Mouse (Mus musculus): ENCODE results near the gene Zfp174. TPM values are rescaled to one million over a fixed set of nuclear protein-coding genes. Genes with fewer than 3 reads are reported as not detected.

Zfp174 gene
- total and polyA plus RNA-seq, 2 experiments: 0.73 to 1.3 TPM

GRCm38 (mm10) chr16:3871815-3872214, 24.7 kb downstream of the Zfp174 start:
- 5% methylated on average over 16 of the region's 16 CpGs for WGBS
- Histone ChIP-seq H3K27me3 (ENCODE audit: control insufficient read depth, insufficient read depth, low read length) (no peaks in the 10 kb centered on the region), H3K27ac (replicated peaks; ENCODE audit: insufficient read depth, low read depth, low read length) (peak overlapping the region; percentile 9; the same call in 1 of the 2 replicates)

GRCm38 (mm10) chr16:3872216-3873047, 25.4 kb downstream of the Zfp174 start, which contains the start of gene Naa60:
Naa60 (plus strand) TSS chr16:3872375.
- no peak for TF ChIP-seq CTCF (IDR thresholded peaks at IDR 0.05; ENCODE audit: low read depth, low read length)
- 0 out of 2 replicates have a peak, but pooled peaks have one; percentile 8 for TF ChIP-seq POLR2A (IDR thresholded peaks at IDR 0.05; ENCODE audit: extremely low read depth, insufficient read depth, low read length)
- H3K36me3 ChIP-seq (ENCODE audit: control insufficient read depth, insufficient read depth, low read length): no peaks in the 10 kb centered on the region; the same call in 1 of the 2 replicates
- H3K4me3 ChIP-seq (ENCODE audit: insufficient read depth, low read depth, low read length): peak within 1 kb of the TSS; percentile 70
- H3K9ac ChIP-seq (ENCODE audit: low read depth, low read length): peak within 1 kb of the TSS; percentile 56
- peak; percentile 90 for DNase-seq (ENCODE audit: extremely low read depth, low read depth, low spot score)
- 3% methylated on average over 47 of the region's 47 CpGs for WGBS
- H3K79me2 ChIP-seq (ENCODE audit: control insufficient read depth, insufficient read depth, low read length): peaks cover 3% of the 10 kb centered on the region; the same call in 1 of the 2 replicates
- peak within 1 kb of the TSS; percentile 65 for H3K27ac ChIP-seq (replicated peaks; ENCODE audit: insufficient read depth, low read depth, low read length)
- H3K4me1 ChIP-seq (ENCODE audit: control insufficient read depth, insufficient read depth, low read length): peaks cover 3% of the 10 kb centered on the region
- H3K27me3 ChIP-seq (ENCODE audit: control insufficient read depth, insufficient read depth, low read length): no peaks in the 10 kb centered on the region

More at GRCm38 (mm10) chr16:3871815-3872214, 24.7 kb downstream of the Zfp174 start:
- Histone ChIP-seq H3K36me3 (ENCODE audit: control insufficient read depth, insufficient read depth, low read length) (peaks cover 2% of the 10 kb centered on the region; the same call in 1 of the 2 replicates), H3K4me1 (ENCODE audit: control insufficient read depth, insufficient read depth, low read length) (peaks cover 3% of the 10 kb centered on the region; the same call in 1 of the 2 replicates), H3K4me3 (ENCODE audit: insufficient read depth, low read depth, low read length) (peak overlapping the region; percentile 70), H3K9ac (ENCODE audit: low read depth, low read length) (peak overlapping the region; percentile 43), H3K79me2 (ENCODE audit: control insufficient read depth, insufficient read depth, low read length) (peaks cover 3% of the 10 kb centered on the region; the same call in 1 of the 2 replicates)
- no peak for DNase-seq (ENCODE audit: extremely low read depth, low read depth, low spot score)
- no peak for TF ChIP-seq CTCF (IDR thresholded peaks at IDR 0.05; ENCODE audit: low read depth, low read length)
- TF ChIP-seq POLR2A (IDR thresholded peaks at IDR 0.05; ENCODE audit: extremely low read depth, insufficient read depth, low read length): no peak

- Histone ChIP-seq H3K27ac (replicated peaks; ENCODE audit: insufficient read depth, low read depth, low read length) (no peak overlapping the region), H3K4me1 (ENCODE audit: control insufficient read depth, insufficient read depth, low read length) (peaks cover 6% of the 10 kb centered on the region), H3K79me2 (ENCODE audit: control insufficient read depth, insufficient read depth, low read length) (peaks cover 4% of the 10 kb centered on the region; the same call in 1 of the 2 replicates), H3K4me3 (ENCODE audit: insufficient read depth, low read depth, low read length) (no peak overlapping the region), H3K27me3 (ENCODE audit: control insufficient read depth, insufficient read depth, low read length) (no peaks in the 10 kb centered on the region), H3K36me3 (ENCODE audit: control insufficient read depth, insufficient read depth, low read length) (no peaks in the 10 kb centered on the region), H3K9ac (ENCODE audit: low read depth, low read length) (no peak overlapping the region)
- TF ChIP-seq CTCF (IDR thresholded peaks at IDR 0.05; ENCODE audit: low read depth, low read length): no peak
- no peak for TF ChIP-seq POLR2A (IDR thresholded peaks at IDR 0.05; ENCODE audit: extremely low read depth, insufficient read depth, low read length)
- no peak for DNase-seq (ENCODE audit: extremely low read depth, low read depth, low spot score)
- 95% methylated on average over 4 of the region's 4 CpGs for WGBS
Observed at GRCm38 (mm10) chr16:3876346-3876745, 29.3 kb downstream of the Zfp174 start.

DNA sequence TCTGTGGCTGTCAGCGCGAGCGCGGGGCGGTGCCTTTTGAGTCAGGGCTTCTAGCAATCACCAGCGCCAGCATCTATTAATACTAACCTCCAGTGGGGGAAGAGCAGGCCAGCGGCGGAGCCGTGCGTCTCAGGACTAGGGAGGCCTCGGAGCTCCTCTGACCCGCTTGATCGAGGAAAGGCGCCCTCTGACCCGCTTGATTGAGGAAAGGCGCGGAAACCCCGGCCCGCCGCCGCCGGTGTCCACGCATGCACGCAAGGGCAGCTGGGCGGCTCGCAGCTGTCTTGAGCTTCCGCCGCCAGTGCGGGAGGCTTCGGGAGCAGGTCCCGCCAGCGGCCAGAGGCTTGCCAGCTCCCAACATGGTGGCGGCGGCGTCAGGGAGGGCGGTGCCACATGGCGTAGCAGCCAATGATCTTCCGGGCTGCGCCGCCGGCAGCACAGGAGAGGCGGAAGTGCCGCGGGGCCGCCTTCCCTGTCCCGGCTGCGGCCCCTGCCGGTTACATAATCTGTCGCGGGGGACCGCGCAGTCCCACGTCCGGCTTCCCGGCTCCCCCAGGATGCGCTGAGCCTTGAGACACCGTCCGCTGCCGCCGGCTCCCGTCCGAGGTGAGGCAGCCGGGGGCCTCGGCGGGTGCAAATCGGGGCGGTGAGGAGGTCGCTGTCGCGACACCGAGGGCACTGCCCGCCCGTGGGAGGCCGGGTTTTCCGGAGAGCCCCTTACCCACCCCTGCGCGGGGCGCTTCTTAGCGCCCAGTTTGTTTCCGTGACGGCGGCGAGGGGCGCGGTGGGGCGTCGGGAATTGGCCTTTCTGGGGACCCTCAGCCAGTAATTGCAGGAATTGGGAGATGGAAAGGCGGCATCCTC, 37.4 kb downstream of the Zfp174 start, which contains the start of the genes Zfp597 and Gm20695:
Zfp597 (minus strand) TSS at position 361 of the 864 bp plus-strand sequence.
Gm20695 (plus strand) TSS at position 448 of the 864 bp plus-strand sequence.
- peak; percentile 84 for DNase-seq (ENCODE audit: extremely low read depth, low read depth, low spot score)

GRCm38 (mm10) chr16:3885065-3885670, 38.1 kb downstream of the Zfp174 start:
- H3K36me3 ChIP-seq (ENCODE audit: control insufficient read depth, insufficient read depth, low read length): no peaks in the 10 kb centered on the region
- TF ChIP-seq CTCF (IDR thresholded peaks at IDR 0.05; ENCODE audit: low read depth, low read length): no peak
- peak; percentile 61 for TF ChIP-seq POLR2A (IDR thresholded peaks at IDR 0.05; ENCODE audit: extremely low read depth, insufficient read depth, low read length)
- DNase-seq (ENCODE audit: extremely low read depth, low read depth, low spot score): peak; percentile 97
- under 1% methylated on average over 10 of the region's 10 CpGs for WGBS
- H3K27me3 ChIP-seq (ENCODE audit: control insufficient read depth, insufficient read depth, low read length): no peaks in the 10 kb centered on the region
- peaks cover 37% of the 10 kb centered on the region for H3K79me2 ChIP-seq (ENCODE audit: control insufficient read depth, insufficient read depth, low read length)
- H3K27ac ChIP-seq (replicated peaks; ENCODE audit: insufficient read depth, low read depth, low read length): peak overlapping the region; percentile 99
- H3K4me1 ChIP-seq (ENCODE audit: control insufficient read depth, insufficient read depth, low read length): peaks cover 18% of the 10 kb centered on the region
- peak overlapping the region; percentile 97 for H3K4me3 ChIP-seq (ENCODE audit: insufficient read depth, low read depth, low read length)
- H3K9ac ChIP-seq (ENCODE audit: low read depth, low read length): peak overlapping the region; percentile 99

More for the DNA sequence above, 37.4 kb downstream of the Zfp174 start, which contains the start of the genes Zfp597 and Gm20695:
- peaks cover 16% of the 10 kb centered on the region for H3K4me1 ChIP-seq (ENCODE audit: control insufficient read depth, insufficient read depth, low read length)
- H3K27me3 ChIP-seq (ENCODE audit: control insufficient read depth, insufficient read depth, low read length): no peaks in the 10 kb centered on the region
- H3K27ac ChIP-seq (replicated peaks; ENCODE audit: insufficient read depth, low read depth, low read length): peak within 1 kb of the TSS; percentile 99
- H3K36me3 ChIP-seq (ENCODE audit: control insufficient read depth, insufficient read depth, low read length): no peaks in the 10 kb centered on the region
- H3K9ac ChIP-seq (ENCODE audit: low read depth, low read length): peak within 1 kb of the TSS; percentile 99
- H3K4me3 ChIP-seq (ENCODE audit: insufficient read depth, low read depth, low read length): peak within 1 kb of the TSS; percentile 97
- under 1% methylated on average over 87 of the region's 88 CpGs for WGBS
- H3K79me2 ChIP-seq (ENCODE audit: control insufficient read depth, insufficient read depth, low read length): peaks cover 34% of the 10 kb centered on the region
- TF ChIP-seq POLR2A (IDR thresholded peaks at IDR 0.05; ENCODE audit: extremely low read depth, insufficient read depth, low read length): peak; percentile 39; the same call in 1 of the 2 replicates
- TF ChIP-seq CTCF (IDR thresholded peaks at IDR 0.05; ENCODE audit: low read depth, low read length): no peak
